Mouse (Mus musculus): ENCODE measurements at regions not wholly inside any gene's neighbourhood (a gene's known extent, or its start where the extent isn't known, plus 50 kb on each side); places are given as distances from the start of the nearest gene placed in this dataset.
"Not testable (repeated sequence)": the region's sequence is repeated elsewhere in the genome, so short reads cannot be mapped to it uniquely, and the experiment has no call there.

DNA sequence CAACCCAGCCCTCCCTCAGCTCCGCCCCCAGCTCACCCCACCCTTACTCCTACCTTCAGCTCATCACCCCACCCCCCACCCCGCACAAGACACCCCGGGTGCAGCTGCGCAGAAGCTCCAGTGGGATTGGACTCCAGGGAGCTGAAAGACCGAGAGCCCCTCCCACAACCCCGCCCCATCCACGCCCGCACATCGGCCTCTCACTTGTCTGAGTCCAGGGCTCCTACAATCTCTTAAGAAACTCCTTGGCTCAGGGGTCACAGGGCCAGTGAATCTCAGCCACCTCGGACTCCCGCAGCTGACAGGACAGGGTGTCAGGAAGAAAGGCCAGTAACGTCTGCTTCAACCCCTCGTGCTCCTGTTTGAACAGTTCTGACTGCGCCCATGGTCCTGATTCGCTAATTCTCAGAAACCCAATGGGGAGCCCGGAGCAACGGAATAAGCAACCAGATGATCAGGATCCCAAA is 120.7 kb downstream of the Map1s start:
- DNase-seq, result peak; percentile 1 to 3

DNA sequence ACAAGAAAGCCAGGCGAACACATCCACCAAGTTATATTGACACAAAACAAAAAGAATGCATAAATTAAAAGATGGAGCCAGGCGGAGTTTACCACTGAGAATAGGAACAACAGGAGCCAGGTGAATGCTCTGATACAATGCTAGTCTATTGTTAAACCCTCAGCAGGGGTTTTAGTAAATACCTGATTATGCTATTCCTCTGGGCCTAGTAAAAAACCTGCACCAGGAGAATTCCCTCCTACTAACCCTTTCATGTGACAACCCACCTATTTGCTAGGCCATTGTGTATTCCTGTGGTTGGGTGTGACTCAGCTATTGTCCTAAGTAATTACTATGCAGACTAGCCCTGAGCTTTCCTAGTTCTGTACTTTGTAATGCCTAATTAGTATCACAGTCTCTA is 122.8 kb downstream of the Map1s start:
- not testable (repeated sequence) for DNase-seq

Measured in kidney, postnatal 36 days (tissue).